Mouse (Mus musculus): ENCODE results near the gene B3gnt3. TPM values are rescaled to one million over a fixed set of nuclear protein-coding genes. Genes with fewer than 3 reads are reported as not detected.
"Not testable (repeated sequence)": the region's sequence is repeated elsewhere in the genome, so short reads cannot be mapped to it uniquely, and the experiment has no call there.

Gene B3gnt3
- polyA plus RNA-seq, 1 experiment from 2014 or later = 0.67 TPM

DNA sequence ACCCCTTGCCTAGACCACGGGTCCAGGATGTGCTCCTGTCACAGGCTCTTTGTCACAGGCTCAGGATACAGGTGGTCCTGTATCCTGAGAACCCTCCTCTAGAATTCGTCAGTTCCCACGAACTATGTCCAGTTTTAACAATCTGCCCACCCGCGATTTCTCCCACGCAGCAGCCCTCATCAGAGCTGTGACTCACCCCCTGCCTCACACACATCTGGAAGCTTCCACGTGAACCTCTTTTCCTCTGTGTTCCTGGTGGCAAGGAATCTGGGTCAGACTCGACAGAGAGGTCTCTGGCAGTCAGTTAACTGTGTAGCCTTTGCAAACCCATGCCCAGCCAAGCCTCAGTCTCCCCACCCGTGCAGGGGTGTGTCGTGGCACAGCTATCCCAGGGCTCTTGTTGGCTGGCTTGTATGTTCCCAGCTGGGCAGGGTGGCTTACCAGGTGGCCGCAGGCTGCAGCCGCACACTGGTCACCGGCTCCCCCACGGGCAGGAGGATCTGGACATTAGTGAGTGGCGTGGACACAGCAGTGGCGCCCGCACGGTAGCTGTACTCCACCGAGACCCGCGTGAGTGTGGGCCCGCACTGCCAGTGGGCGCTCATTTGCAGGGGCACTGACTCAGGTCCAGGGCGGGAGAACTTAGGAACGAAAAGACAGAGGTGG is 7.7 kb upstream of the B3gnt3 start:
- Histone ChIP-seq H3K4me2 (replicated peaks) (peak overlapping the region; percentile 49), H3K9me3 (no peaks in the 10 kb centered on the region), H3K27me3 (replicated peaks) (peaks cover 29% of the 10 kb centered on the region), H3K9ac (no peak overlapping the region), H3K4me3 (no peak overlapping the region), H3K27ac (no peak overlapping the region), H3K4me1 (peaks cover 8% of the 10 kb centered on the region; the same call in 1 of the 2 replicates), H3K36me3 (peaks cover 13% of the 10 kb centered on the region; the same call in 1 of the 2 replicates)
- WGBS = 40% methylated on average over 25 of the region's 25 CpGs
- ATAC-seq (ENCODE audit: low FRiP score, low read depth) = peak; percentile 46

DNA sequence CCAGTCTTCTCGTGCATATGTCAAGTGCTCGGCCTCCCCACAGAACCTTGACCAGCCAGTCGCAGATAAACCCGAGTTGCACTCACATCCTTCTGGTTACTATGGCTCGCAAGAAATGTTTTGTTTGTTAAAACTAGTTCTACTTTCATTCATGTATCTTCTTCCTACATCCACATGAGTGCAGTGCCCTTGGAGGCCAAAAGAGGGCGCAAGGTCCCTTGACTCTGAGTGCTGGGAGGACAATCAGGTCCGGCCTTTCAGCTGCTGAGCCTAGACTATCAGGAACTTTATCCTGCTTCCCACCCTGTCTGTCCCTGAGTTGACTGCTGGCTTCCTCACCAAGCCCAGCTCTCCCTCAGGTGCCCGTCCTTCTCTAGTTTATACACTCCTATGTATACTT is 6.3 kb upstream of the B3gnt3 start:
- H3K9ac ChIP-seq = no peak overlapping the region
- H3K4me3 ChIP-seq = no peak overlapping the region
- no peak overlapping the region for H3K27ac ChIP-seq
- H3K27me3 ChIP-seq (replicated peaks) = peaks cover 37% of the 10 kb centered on the region
- 0 out of 2 replicates have a peak, but pooled peaks cover 8% of the 10 kb centered on the region for H3K36me3 ChIP-seq
- H3K9me3 ChIP-seq = no peaks in the 10 kb centered on the region
- peaks cover 8% of the 10 kb centered on the region; the same call in 1 of the 2 replicates for H3K4me1 ChIP-seq
- ATAC-seq (ENCODE audit: low FRiP score, low read depth) = no peak
- 41% methylated on average over 8 of the region's 8 CpGs for WGBS
- H3K4me2 ChIP-seq (replicated peaks) = no peak overlapping the region

DNA sequence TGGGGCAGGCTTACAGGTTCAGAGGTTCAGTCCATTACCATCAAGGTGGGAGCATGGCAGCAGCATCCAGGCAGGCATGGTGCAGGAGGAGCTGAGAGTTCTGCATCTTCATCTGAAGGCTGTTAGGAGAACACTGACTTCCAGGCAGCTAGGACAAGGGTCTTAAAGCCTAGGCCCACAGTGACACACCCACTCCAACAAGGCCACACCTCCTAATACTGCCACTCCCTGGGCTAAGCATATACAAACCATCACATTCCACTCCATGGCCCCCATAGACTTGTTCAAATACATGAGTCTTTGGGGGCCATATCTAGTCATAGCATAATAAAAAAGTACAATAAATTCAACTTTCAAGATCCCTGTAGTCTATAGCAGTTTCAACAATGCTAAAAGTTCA is 1.8 kb upstream of the B3gnt3 start:
- H3K9me3 ChIP-seq; H3K4me3 ChIP-seq; ATAC-seq (ENCODE audit: low FRiP score, low read depth); H3K4me2 ChIP-seq (replicated peaks); H3K36me3 ChIP-seq; H3K4me1 ChIP-seq; H3K27ac ChIP-seq; H3K9ac ChIP-seq: not testable (repeated sequence)
- peaks cover 62% of the 10 kb centered on the region for H3K27me3 ChIP-seq (replicated peaks)

DNA sequence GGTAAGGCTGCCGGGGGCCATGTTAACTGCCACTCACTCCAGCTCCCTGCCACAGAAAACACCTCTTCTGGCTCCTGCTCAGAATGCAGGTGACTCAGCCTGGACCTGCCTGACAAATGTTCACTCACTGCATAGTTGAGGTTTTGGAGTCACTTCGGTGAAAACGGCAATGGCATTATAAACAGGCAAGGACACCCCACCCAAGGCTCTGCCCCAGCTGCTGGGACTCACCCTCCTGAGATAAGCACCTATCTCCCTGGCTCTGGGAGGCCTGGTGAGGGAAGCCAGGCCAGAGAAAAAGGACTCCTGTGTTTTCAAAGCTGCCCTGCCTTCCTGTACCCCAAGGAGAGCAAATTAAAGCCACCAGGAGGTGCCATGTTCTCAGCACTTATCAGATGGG is 1.3 kb upstream of the B3gnt3 start:
- no peak overlapping the region for H3K4me2 ChIP-seq (replicated peaks)
- peaks cover 64% of the 10 kb centered on the region for H3K27me3 ChIP-seq (replicated peaks)
- H3K27ac ChIP-seq = no peak overlapping the region
- H3K36me3 ChIP-seq = no peaks in the 10 kb centered on the region
- no peaks in the 10 kb centered on the region for H3K9me3 ChIP-seq
- peaks cover 8% of the 10 kb centered on the region; the same call in 1 of the 2 replicates for H3K4me1 ChIP-seq
- 85% methylated on average over 3 of the region's 3 CpGs for WGBS
- H3K4me3 ChIP-seq = no peak overlapping the region
- H3K9ac ChIP-seq = no peak overlapping the region
- ATAC-seq (ENCODE audit: low FRiP score, low read depth) = no peak

DNA sequence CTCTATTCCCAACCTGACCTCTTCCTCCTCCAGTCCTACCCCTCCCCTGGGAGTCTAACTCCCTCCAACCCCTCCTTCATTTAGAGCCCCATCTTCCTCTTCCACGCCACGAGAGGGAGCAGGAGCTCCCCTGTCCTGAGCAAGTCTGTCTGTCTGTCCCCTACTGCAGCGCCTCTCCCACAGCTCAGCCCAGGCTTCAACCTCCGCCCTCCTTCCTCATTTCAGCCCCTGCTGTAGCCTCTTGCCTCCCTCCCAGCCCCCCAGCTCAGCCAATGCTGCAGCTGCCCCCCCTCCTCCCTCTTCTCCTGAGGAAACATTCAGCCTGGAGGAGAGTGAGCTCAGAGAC is 471 bp upstream of the B3gnt3 start:
- ATAC-seq (ENCODE audit: low FRiP score, low read depth) = no peak
- WGBS = 42% methylated on average over 4 of the region's 4 CpGs
- Histone ChIP-seq H3K4me3 (no peak overlapping the region), H3K27ac (no peak overlapping the region), H3K9ac (no peak overlapping the region), H3K4me2 (replicated peaks) (no peak overlapping the region), H3K36me3 (no peaks in the 10 kb centered on the region), H3K9me3 (no peaks in the 10 kb centered on the region), H3K27me3 (replicated peaks) (peaks cover 69% of the 10 kb centered on the region), H3K4me1 (peaks cover 8% of the 10 kb centered on the region; the same call in 1 of the 2 replicates)

DNA sequence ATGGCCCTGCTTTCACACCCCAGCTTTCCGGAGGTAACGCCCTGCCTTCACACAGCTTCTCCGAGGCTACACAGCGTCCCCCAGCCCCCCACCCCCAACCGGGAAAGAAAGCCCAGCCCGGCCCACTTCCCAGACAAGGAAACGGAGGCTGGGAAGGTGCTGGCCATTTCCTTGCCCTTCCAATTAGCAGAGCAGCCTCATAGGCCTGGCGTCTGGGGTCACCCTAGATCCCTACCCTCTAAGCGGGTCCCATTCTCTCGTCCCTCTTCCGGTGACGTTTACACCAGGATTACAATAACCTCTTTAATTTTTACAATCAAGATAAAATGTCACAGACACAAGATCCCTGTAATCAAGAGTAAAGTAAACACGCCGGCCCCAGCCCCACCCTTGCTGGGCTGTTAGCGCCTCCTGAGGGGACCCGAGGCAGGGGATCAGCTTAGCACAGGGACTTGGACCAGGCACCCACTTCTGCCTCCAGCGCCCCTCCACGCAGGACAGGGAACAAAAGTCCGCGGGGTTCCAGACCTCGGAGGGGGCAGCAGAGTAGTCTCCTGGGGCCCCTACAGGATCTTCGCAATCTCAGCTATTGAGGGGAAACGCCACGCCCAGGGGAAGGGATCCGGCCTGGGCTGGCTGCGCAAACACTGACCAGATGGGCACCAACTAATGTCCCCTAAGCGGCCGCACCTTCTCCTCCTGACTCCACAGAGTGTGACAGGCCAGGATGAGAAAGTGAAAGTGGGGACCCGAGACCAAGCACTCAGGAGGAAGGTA is 908 bp downstream of the B3gnt3 start:
- Histone ChIP-seq H3K9ac (no peak overlapping the region), H3K9me3 (no peaks in the 10 kb centered on the region), H3K4me2 (replicated peaks) (peak overlapping the region; percentile 14; the same call in 1 of the 2 replicates), H3K36me3 (no peaks in the 10 kb centered on the region), H3K27me3 (replicated peaks) (peaks cover 70% of the 10 kb centered on the region), H3K27ac (no peak overlapping the region), H3K4me3 (no peak overlapping the region), H3K4me1 (peaks cover 8% of the 10 kb centered on the region; the same call in 1 of the 2 replicates)
- WGBS = 9% methylated on average over 29 of the region's 29 CpGs
- peak; percentile 27; the same call in 1 of the 2 replicates for ATAC-seq (ENCODE audit: low FRiP score, low read depth)

DNA sequence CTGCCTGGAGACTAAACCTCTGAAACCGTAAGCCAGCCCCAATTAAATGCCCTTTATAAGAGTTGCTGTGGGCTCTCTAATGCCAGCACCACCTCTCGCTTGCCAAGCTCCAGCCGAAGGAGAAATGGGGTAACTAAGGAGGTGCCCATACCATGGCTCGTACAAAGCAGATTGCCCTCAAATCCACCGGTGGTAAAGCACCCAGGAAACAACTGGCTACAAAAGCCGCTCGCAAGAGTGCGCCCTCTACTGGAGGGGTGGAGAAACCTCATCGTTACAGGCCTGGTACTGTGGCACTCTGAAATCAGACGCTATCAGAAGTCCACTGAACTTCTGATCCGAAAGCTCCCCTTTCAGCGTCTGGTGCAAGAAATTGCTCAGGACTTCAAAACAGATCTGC is 6.1 kb downstream of the B3gnt3 start:
- H3K9me3 ChIP-seq; H3K27ac ChIP-seq; H3K9ac ChIP-seq; H3K4me1 ChIP-seq; H3K4me3 ChIP-seq; H3K36me3 ChIP-seq; H3K4me2 ChIP-seq (replicated peaks); ATAC-seq (ENCODE audit: low FRiP score, low read depth): not testable (repeated sequence)
- peaks cover 81% of the 10 kb centered on the region for H3K27me3 ChIP-seq (replicated peaks)
- WGBS = 61% methylated on average over 12 of the region's 12 CpGs

DNA sequence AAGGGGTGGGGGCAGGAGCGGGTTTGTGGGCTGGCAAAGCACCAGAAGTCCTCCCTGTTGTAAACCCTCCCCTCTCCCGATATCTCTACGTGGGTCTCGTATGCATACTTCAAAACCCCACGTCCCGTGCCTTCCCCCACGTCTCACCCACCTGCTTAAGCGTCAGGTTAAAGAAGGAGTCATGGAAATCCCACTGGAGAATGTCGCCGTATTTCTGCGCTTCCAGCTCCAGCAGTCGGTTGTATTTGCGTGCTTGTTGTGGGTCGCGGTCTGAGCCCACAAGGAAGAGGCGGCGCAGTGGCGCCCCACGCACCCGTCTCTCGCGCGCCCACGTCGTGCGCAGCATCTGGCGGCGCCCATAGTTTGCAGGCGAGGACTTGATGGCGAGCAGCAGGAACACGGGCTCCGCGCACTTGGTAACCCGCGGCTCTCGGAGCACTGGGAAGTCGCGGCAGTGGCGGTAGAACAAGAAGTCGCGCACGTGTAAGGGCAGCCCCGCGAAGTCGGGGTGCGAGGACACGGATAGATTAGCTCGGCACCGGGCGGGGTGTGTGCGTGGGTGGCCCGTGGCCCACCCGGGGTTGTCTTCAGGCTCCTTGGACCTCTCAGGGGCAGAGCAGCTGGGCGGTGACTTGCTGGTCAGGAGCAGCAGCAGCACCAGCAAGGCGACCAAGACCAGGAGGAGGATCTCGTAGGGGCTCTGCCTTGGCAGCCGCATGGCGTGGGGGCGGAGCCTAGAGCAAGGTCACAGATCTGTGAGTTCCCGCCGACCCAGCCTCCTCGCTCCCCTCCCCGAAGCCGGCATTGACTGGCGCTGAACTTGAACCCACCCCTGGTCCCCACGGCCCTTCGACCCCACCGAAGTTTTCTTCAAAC is 8.2 kb downstream of the B3gnt3 start:
- peaks cover 6% of the 10 kb centered on the region; the same call in 1 of the 2 replicates for H3K4me1 ChIP-seq
- H3K4me2 ChIP-seq (replicated peaks) = peak overlapping the region; percentile 33
- ATAC-seq (ENCODE audit: low FRiP score, low read depth) = no peak; the same call in 1 of the 2 replicates
- no peaks in the 10 kb centered on the region for H3K36me3 ChIP-seq
- WGBS = 10% methylated on average over 68 of the region's 68 CpGs
- no peak overlapping the region for H3K27ac ChIP-seq
- peaks cover 89% of the 10 kb centered on the region for H3K27me3 ChIP-seq (replicated peaks)
- no peaks in the 10 kb centered on the region for H3K9me3 ChIP-seq
- 0 out of 2 replicates have a peak overlapping the region, but pooled peaks have one; percentile 14 for H3K4me3 ChIP-seq
- no peak overlapping the region for H3K9ac ChIP-seq

DNA sequence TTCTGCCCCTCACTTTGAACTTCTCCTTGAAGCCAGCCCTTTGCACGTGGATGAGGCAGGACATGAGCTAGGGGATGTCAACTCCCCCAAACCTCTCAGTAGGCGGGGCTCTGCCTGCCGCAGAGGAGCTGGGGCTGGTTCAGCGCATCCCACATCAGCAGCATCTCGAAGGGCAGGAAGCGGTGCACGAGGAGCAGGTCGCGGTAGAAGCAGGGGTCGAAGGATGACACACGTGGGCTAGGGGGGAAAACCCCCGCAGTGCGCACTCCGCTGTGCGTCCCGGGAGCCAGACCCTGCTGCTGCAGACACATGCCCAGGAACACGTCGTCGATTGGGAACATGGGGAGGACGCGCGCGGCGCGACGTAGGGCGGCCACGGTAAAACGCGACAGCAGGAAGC is 9.1 kb downstream of the B3gnt3 start:
- ATAC-seq (ENCODE audit: low FRiP score, low read depth) = no peak
- Histone ChIP-seq H3K4me1 (peaks cover 6% of the 10 kb centered on the region; the same call in 1 of the 2 replicates), H3K4me2 (replicated peaks) (no peak overlapping the region), H3K36me3 (no peaks in the 10 kb centered on the region), H3K27me3 (replicated peaks) (peaks cover 89% of the 10 kb centered on the region), H3K9ac (no peak overlapping the region), H3K9me3 (no peaks in the 10 kb centered on the region), H3K4me3 (no peak overlapping the region), H3K27ac (no peak overlapping the region)
- WGBS = 6% methylated on average over 30 of the region's 30 CpGs

DNA sequence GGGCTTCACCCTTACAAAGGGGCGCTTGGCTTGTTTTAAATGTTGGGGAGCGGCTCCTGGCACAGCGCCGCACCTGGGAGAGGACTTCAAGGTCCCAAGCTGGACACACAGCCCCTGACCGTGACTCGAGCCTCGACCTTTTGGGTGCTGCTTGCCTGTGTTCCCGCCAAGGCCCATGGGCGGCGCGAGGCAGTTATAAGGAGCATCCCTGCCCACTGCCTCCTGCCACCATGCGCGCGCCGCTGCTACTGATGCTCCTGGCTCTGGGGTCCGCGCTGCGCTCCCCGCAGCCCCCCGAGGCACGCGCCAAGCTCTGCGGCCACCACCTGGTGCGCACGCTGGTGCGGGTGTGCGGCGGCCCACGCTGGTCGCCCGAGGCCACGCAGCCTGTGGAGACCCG is 12.6 kb downstream of the B3gnt3 start, which contains the start of gene Insl3:
Gene Insl3 (plus strand): TSS at position 187 of the 400 bp plus-strand sequence.
- peak within 1 kb of the TSS; percentile 20; the same call in 1 of the 2 replicates for H3K4me2 ChIP-seq (replicated peaks)
- H3K27ac ChIP-seq = no peak within 1 kb of the TSS
- no peak within 1 kb of the TSS for H3K4me3 ChIP-seq

DNA sequence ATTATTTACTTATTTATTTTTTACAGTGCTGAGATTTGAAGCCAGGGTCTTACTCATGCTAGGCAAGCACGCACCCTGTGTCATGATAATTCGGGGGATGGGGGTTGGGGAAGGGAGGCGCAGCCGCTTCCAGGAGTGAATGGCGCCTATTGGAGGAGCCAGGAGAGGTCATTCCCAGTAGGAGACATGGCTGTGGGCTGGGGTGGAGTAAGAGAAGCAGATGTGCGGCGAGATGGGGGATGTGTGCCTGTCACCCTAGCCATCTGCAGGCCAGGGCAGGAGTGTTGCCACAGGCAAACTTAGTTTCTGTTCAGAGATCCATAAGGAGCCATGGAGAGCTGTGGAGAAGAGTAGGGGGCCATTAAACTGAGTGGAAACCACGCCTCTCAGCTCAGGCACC is 14.0 kb downstream of the B3gnt3 start:
- H3K9ac ChIP-seq = no peak overlapping the region
- peaks cover 100% of the 10 kb centered on the region for H3K27me3 ChIP-seq (replicated peaks)
- H3K4me3 ChIP-seq = no peak overlapping the region
- H3K27ac ChIP-seq = no peak overlapping the region
- no peaks in the 10 kb centered on the region for H3K9me3 ChIP-seq
- 1% methylated on average over 8 of the region's 8 CpGs for WGBS
- no peak overlapping the region for H3K4me2 ChIP-seq (replicated peaks)
- no peaks in the 10 kb centered on the region for H3K36me3 ChIP-seq
- peaks cover 10% of the 10 kb centered on the region; the same call in 1 of the 2 replicates for H3K4me1 ChIP-seq
- no peak for ATAC-seq (ENCODE audit: low FRiP score, low read depth)

More for the DNA sequence above, 12.6 kb downstream of the B3gnt3 start, which contains the start of gene Insl3:
- no peaks in the 10 kb centered on the region for H3K9me3 ChIP-seq
- peaks cover 16% of the 10 kb centered on the region for H3K4me1 ChIP-seq
- H3K36me3 ChIP-seq = no peaks in the 10 kb centered on the region
- no peak within 1 kb of the TSS for H3K9ac ChIP-seq
- no peak for ATAC-seq (ENCODE audit: low FRiP score, low read depth)
- H3K27me3 ChIP-seq (replicated peaks) = peaks cover 100% of the 10 kb centered on the region
- WGBS = 2% methylated on average over 33 of the region's 33 CpGs

Data from neural tube, embryonic 12.5 days (tissue).